Comparison of ENCODE assay signal across 19 mouse cellular contexts in the genomic region with DNA sequence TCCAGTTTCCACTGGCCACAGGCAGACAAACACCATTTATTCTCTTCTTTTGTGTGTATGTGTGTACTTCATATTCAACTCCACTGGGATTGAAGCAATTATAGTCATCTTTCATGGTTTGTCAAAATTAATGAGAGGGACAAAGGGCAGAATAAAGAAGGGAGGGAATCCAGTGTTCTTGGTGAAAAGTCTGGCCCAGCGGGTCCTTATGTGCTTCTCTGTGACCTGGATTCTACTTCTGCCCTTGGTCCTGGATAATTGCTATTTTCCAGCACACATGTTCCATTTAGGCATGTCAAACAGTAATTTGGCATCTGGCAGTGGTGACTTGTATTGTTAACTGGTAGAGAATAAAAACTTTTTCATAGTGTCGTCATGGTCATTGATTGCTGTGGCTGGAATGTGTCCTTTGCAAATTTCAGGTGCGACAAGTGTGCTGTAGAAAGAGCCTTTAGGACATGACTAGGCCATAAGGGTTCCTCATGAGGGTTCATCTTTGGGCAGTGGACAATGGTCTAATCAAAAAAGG. TPM values are rescaled to one million over a fixed set of nuclear protein-coding genes. Genes with fewer than 3 reads are reported as not detected.
DNase-seq lines count a peak whose midpoint lies in the region; ATAC-seq lines count a peak whose summit lies in the region.
"Had no signal": no experiment of that assay in that cellular context is flagged by ENCODE, and none has a peak within 500 bp of the region (broad histone marks: within the 10 kb centered on the region; RNA-seq: fewer than 3 reads in every experiment).

No protein-coding gene starts in this region.

- H3K27me3 ChIP-seq in embryonic facial prominence, embryonic 11.5 days (ENCODE audit: control insufficient read depth, insufficient read depth, low read length), result no peaks in the 10 kb centered on the region
- H3K27me3 ChIP-seq in embryonic facial prominence, embryonic 10.5 days (replicated peaks; ENCODE audit: low read depth, poor library complexity, severe bottlenecking), result no peaks in the 10 kb centered on the region
- H3K27me3 ChIP-seq in hindbrain, embryonic 11.5 days (ENCODE audit: control insufficient read depth, insufficient read depth, low read length), result no peaks in the 10 kb centered on the region
- no peaks in the 10 kb centered on the region for H3K27me3 ChIP-seq in hindbrain, embryonic 16.5 days (replicated peaks; ENCODE audit: control insufficient read depth, insufficient read depth, low read length)
- H3K27me3 ChIP-seq in neural tube, embryonic 11.5 days (ENCODE audit: control insufficient read depth, insufficient read depth, low read length), result no peaks in the 10 kb centered on the region
- H3K27me3 ChIP-seq: CH12.LX; embryonic facial prominence, embryonic 15.5 days; kidney, embryonic 15.5 days; limb, embryonic 15.5 days; neural tube, embryonic 15.5 days had no signal

- no peak overlapping the region for H3K4me3 ChIP-seq in embryonic facial prominence, embryonic 11.5 days (ENCODE audit: low read depth, low read length)
- H3K4me3 ChIP-seq in embryonic facial prominence, embryonic 10.5 days, result no peak overlapping the region
- H3K4me3 ChIP-seq in hindbrain, embryonic 11.5 days (ENCODE audit: low read depth, low read length), result no peak overlapping the region
- no peak overlapping the region for H3K4me3 ChIP-seq in hindbrain, embryonic 16.5 days (ENCODE audit: low read length)
- no peak overlapping the region for H3K4me3 ChIP-seq in neural tube, embryonic 11.5 days (ENCODE audit: low read depth, low read length)
- H3K4me3 ChIP-seq: embryonic facial prominence, embryonic 15.5 days; kidney, embryonic 15.5 days; limb, embryonic 15.5 days; neural tube, embryonic 15.5 days had no signal

- H3K36me3 ChIP-seq in embryonic facial prominence, embryonic 11.5 days (replicated peaks; ENCODE audit: control insufficient read depth, insufficient read depth, low read depth, low read length), result no peaks in the 10 kb centered on the region
- H3K36me3 ChIP-seq in embryonic facial prominence, embryonic 10.5 days (replicated peaks), result no peaks in the 10 kb centered on the region
- no peaks in the 10 kb centered on the region for H3K36me3 ChIP-seq in hindbrain, embryonic 11.5 days (ENCODE audit: control insufficient read depth, insufficient read depth, low read length)
- no peaks in the 10 kb centered on the region for H3K36me3 ChIP-seq in hindbrain, embryonic 16.5 days (ENCODE audit: control insufficient read depth, insufficient read depth, low read length)
- no peaks in the 10 kb centered on the region for H3K36me3 ChIP-seq in neural tube, embryonic 11.5 days (ENCODE audit: control insufficient read depth, insufficient read depth, low read length)
- H3K36me3 ChIP-seq: embryonic facial prominence, embryonic 15.5 days; kidney, embryonic 15.5 days; limb, embryonic 15.5 days; neural tube, embryonic 15.5 days had no signal

- no peak overlapping the region for H3K27ac ChIP-seq in embryonic facial prominence, embryonic 11.5 days (replicated peaks; ENCODE audit: low read depth, low read length)
- H3K27ac ChIP-seq in embryonic facial prominence, embryonic 10.5 days (replicated peaks), result no peak overlapping the region
- H3K27ac ChIP-seq in hindbrain, embryonic 11.5 days (ENCODE audit: low read depth, low read length), result no peak overlapping the region
- no peak overlapping the region for H3K27ac ChIP-seq in hindbrain, embryonic 16.5 days (ENCODE audit: low read depth, low read length)
- H3K27ac ChIP-seq in neural tube, embryonic 11.5 days (ENCODE audit: low read depth, low read length), result no peak overlapping the region
- H3K27ac ChIP-seq: embryonic facial prominence, embryonic 15.5 days; kidney, embryonic 15.5 days; limb, embryonic 15.5 days; neural tube, embryonic 15.5 days had no signal

- H3K4me2 ChIP-seq in embryonic facial prominence, embryonic 11.5 days (ENCODE audit: low read depth, low read length), result no peak overlapping the region
- no peak overlapping the region for H3K4me2 ChIP-seq in hindbrain, embryonic 11.5 days (replicated peaks; ENCODE audit: low read depth, low read length)
- H3K4me2 ChIP-seq in hindbrain, embryonic 16.5 days (ENCODE audit: low read length), result no peak overlapping the region
- H3K4me2 ChIP-seq in neural tube, embryonic 11.5 days (ENCODE audit: low read depth), result no peak overlapping the region
- H3K4me2 ChIP-seq: embryonic facial prominence, embryonic 15.5 days; kidney, embryonic 15.5 days; limb, embryonic 15.5 days; neural tube, embryonic 15.5 days had no signal

- DNase-seq in embryonic facial prominence, embryonic 11.5 days (ENCODE audit: low spot score), result peak; percentile 24
- DNase-seq in embryonic facial prominence, embryonic 10.5 days (ENCODE audit: low spot score), result no peak
- DNase-seq in hindbrain, embryonic 11.5 days (ENCODE audit: low spot score), result peak; percentile 52
- DNase-seq in neural tube, embryonic 11.5 days (ENCODE audit: low spot score), result peak; percentile 25
- no peak for DNase-seq in neural tube, embryonic 10.5 days (ENCODE audit: extremely low spot score, low spot score)
- DNase-seq: adrenal gland, adult 8-10 months; cerebellum, adult 11-12 months; cerebellum, postnatal 25 days; heart, postnatal 14 days; lung, postnatal 4 days; thymus, postnatal 25 days had no signal

- no peaks in the 10 kb centered on the region for H3K4me1 ChIP-seq in embryonic facial prominence, embryonic 11.5 days (ENCODE audit: control insufficient read depth, insufficient read depth, low read length)
- H3K4me1 ChIP-seq in embryonic facial prominence, embryonic 10.5 days, result peaks cover 6% of the 10 kb centered on the region; the same call in 1 of the 2 replicates
- no peaks in the 10 kb centered on the region for H3K4me1 ChIP-seq in hindbrain, embryonic 11.5 days (replicated peaks; ENCODE audit: control insufficient read depth, insufficient read depth, low read length)
- H3K4me1 ChIP-seq in hindbrain, embryonic 16.5 days (ENCODE audit: control insufficient read depth, insufficient read depth, low read depth, low read length), result peaks cover 3% of the 10 kb centered on the region; the same call in 1 of the 2 replicates
- H3K4me1 ChIP-seq in neural tube, embryonic 11.5 days (ENCODE audit: control insufficient read depth, insufficient read depth, low read length), result no peaks in the 10 kb centered on the region
- H3K4me1 ChIP-seq: embryonic facial prominence, embryonic 15.5 days had no signal

- ATAC-seq in embryonic facial prominence, embryonic 11.5 days (replicated peaks; ENCODE audit: insufficient number of reproducible peaks, low FRiP score, low TSS enrichment, low read depth), result no peak
- peak; percentile 9; the same call in 1 of the 2 replicates for ATAC-seq in hindbrain, embryonic 11.5 days (ENCODE audit: low FRiP score)
- no peak for ATAC-seq in hindbrain, embryonic 16.5 days
- ATAC-seq in neural tube, embryonic 11.5 days (ENCODE audit: insufficient read depth, low FRiP score, low TSS enrichment), result no peak
- no peak for ATAC-seq in frontal cortex, adult (ENCODE audit: low TSS enrichment)

- H3K9me3 ChIP-seq in embryonic facial prominence, embryonic 11.5 days (replicated peaks; ENCODE audit: control insufficient read depth, low read length), result no peaks in the 10 kb centered on the region
- H3K9me3 ChIP-seq in embryonic facial prominence, embryonic 10.5 days, result no peaks in the 10 kb centered on the region
- H3K9me3 ChIP-seq in hindbrain, embryonic 11.5 days (ENCODE audit: control insufficient read depth, low read length), result no peaks in the 10 kb centered on the region
- no peaks in the 10 kb centered on the region for H3K9me3 ChIP-seq in hindbrain, embryonic 16.5 days (ENCODE audit: control insufficient read depth, low read length)
- no peaks in the 10 kb centered on the region for H3K9me3 ChIP-seq in neural tube, embryonic 11.5 days (ENCODE audit: control insufficient read depth, low read length)
- H3K9me3 ChIP-seq: embryonic facial prominence, embryonic 15.5 days; kidney, embryonic 15.5 days; limb, embryonic 15.5 days; neural tube, embryonic 15.5 days had no signal

- H3K9ac ChIP-seq in embryonic facial prominence, embryonic 11.5 days (replicated peaks; ENCODE audit: low read length), result no peak overlapping the region
- H3K9ac ChIP-seq in hindbrain, embryonic 11.5 days (ENCODE audit: low read depth, low read length), result no peak overlapping the region
- no peak overlapping the region for H3K9ac ChIP-seq in hindbrain, embryonic 16.5 days (ENCODE audit: low read depth, low read length)
- no peak overlapping the region for H3K9ac ChIP-seq in neural tube, embryonic 11.5 days (ENCODE audit: low read length)
- H3K9ac ChIP-seq: embryonic facial prominence, embryonic 15.5 days; kidney, embryonic 15.5 days; limb, embryonic 15.5 days; lung, embryonic 14.5 days; neural tube, embryonic 15.5 days had no signal

- 61% methylated on average over 3 of the region's 3 CpGs for WGBS in embryonic facial prominence, embryonic 11.5 days
- WGBS in embryonic facial prominence, embryonic 10.5 days, result 69% methylated on average over 3 of the region's 3 CpGs
- 47% methylated on average over 3 of the region's 3 CpGs for WGBS in hindbrain, embryonic 11.5 days
- WGBS in hindbrain, embryonic 16.5 days, result 38% methylated on average over 3 of the region's 3 CpGs
- WGBS in neural tube, embryonic 11.5 days, result 61% methylated on average over 3 of the region's 3 CpGs

RNA-seq across cellular contexts. Expression of a gene that starts 2.2 kb away (rescaled TPM):
- polyA plus RNA-seq in embryonic facial prominence, embryonic 11.5 days (2014; fragmentation: Nextera tagmentation; extraction: Ambion mirVana), result 20.3 and 22.6 TPM in 2 replicates
- 22.2 and 22.5 TPM in 2 replicates for polyA plus RNA-seq in embryonic facial prominence, embryonic 10.5 days (2016; fragmentation: Nextera tagmentation; extraction: Ambion mirVana)
- polyA plus RNA-seq in hindbrain, embryonic 11.5 days (2014; fragmentation: Nextera tagmentation; extraction: Ambion mirVana), result 15.4 and 15.8 TPM in 2 replicates
- polyA plus RNA-seq in hindbrain, embryonic 16.5 days (2015; fragmentation: Nextera tagmentation; extraction: Ambion mirVana), result 18.0 and 18.6 TPM in 2 replicates
- polyA plus RNA-seq in neural tube, embryonic 11.5 days (2014; fragmentation: Nextera tagmentation; extraction: Ambion mirVana), result 13.4 and 15.2 TPM in 2 replicates

Comparison
In these comparisons a context has a peak if more than half of its experiments do, and no peak if none do; other contexts are left out.
1. DNase-seq: peak in embryonic facial prominence, embryonic 11.5 days (single experiment), hindbrain, embryonic 11.5 days (single experiment) and neural tube, embryonic 11.5 days (single experiment); none in embryonic facial prominence, embryonic 10.5 days (single experiment) and neural tube, embryonic 10.5 days (single experiment).